Comparison of ENCODE assay signal across 35 mouse cellular contexts in the genomic region with DNA sequence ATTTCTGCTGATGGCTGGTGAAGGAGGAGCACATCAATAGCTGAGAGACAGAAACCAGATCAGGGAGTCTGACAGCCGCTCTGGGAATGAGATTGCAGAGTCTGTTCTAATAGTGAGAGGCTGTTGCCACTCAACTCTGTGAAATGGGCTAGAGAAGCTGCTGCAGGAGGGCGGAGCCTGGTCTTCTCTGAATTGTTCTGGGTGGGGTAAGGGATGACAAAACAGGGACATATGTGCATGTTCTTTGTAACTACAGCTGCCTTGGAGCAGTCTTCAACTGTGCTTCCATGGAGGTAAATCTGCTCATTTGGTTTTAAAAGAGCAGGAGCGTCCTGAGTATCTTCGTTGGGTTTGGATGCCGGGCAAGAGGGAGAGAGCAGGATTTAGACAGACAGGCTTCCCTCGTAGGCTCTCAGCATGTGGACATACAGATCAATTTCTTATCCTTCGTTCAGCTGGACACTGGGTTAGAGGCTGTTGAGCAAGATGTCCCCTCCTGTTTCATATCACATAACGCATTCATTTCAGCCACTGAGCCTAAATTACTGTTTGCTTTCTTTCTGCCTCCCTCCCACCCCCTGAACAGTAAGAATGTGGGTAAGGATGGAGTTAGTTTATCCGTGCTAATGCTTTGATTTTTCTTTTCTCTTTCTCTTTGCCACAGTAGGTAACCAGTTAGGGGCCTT. TPM values are rescaled to one million over a fixed set of nuclear protein-coding genes. Genes with fewer than 3 reads are reported as not detected.
DNase-seq lines count a peak whose midpoint lies in the region; ATAC-seq and TF ChIP-seq lines count a peak whose summit lies in the region.
"Had no signal": no experiment of that assay in that cellular context is flagged by ENCODE, and none has a peak within 500 bp of the region (broad histone marks: within the 10 kb centered on the region; RNA-seq: fewer than 3 reads in every experiment).

No protein-coding gene starts in this region.

- H3K9ac ChIP-seq in lung, postnatal 0 days (replicated peaks; ENCODE audit: low read depth), result no peak overlapping the region
- H3K9ac ChIP-seq: forebrain, embryonic 13.5 days; intestine, embryonic 15.5 days; limb, embryonic 15.5 days; liver, embryonic 13.5 days; neural tube, embryonic 15.5 days had no signal

- no peak overlapping the region for H3K4me3 ChIP-seq in lung, postnatal 0 days (ENCODE audit: low read depth, low read length)
- H3K4me3 ChIP-seq: forebrain, embryonic 13.5 days; heart, adult 2 months; hindbrain, embryonic 10.5 days; intestine, embryonic 15.5 days; limb, embryonic 10.5 days; limb, embryonic 15.5 days; liver, embryonic 13.5 days; neural tube, embryonic 15.5 days had no signal

- DNase-seq in layer of hippocampus, adult 11-12 months (ENCODE audit: low spot score), result peak; percentile 13
- no peak for DNase-seq in layer of hippocampus, adult 9-10 months (ENCODE audit: low spot score)
- peak; percentile 60 for DNase-seq in lung, postnatal 0 days (ENCODE audit: low spot score)
- DNase-seq in lung, postnatal 4 days, result no peak
- DNase-seq in MN1 (ENCODE audit: low spot score), result peak; percentile 62
- peak; percentile 20 for DNase-seq in brain, adult 2 months (ENCODE audit: low read depth, low spot score)
- no peak for DNase-seq in testis, postnatal 14 days (ENCODE audit: low spot score)
- DNase-seq: adrenal gland, postnatal 10 days; cerebellum, adult 11 months; cerebellum, adult 9-10 months; cerebellum, postnatal 36 days; gastrocnemius, postnatal 25 days; heart, adult 2 months; heart, postnatal 14 days; kidney, adult 2 months; kidney, postnatal 36 days; liver, embryonic 13.5 days; retina, postnatal 1 day; right cerebral cortex, postnatal 14 days; thymus, postnatal 14 days had no signal

- WGBS in lung, postnatal 0 days, result 72% methylated on average over 9 of the region's 9 CpGs

- H3K27ac ChIP-seq in lung, postnatal 0 days (ENCODE audit: low read length), result no peak overlapping the region
- H3K27ac ChIP-seq: forebrain, embryonic 13.5 days; heart, adult 2 months; hindbrain, postnatal 0 days; intestine, embryonic 15.5 days; limb, embryonic 10.5 days; limb, embryonic 15.5 days; liver, embryonic 13.5 days; neural tube, embryonic 15.5 days had no signal

- H3K4me2 ChIP-seq in lung, postnatal 0 days (replicated peaks; ENCODE audit: low read depth, low read length), result no peak overlapping the region
- H3K4me2 ChIP-seq: forebrain, embryonic 13.5 days; intestine, embryonic 15.5 days; limb, embryonic 15.5 days; liver, embryonic 13.5 days; midbrain, embryonic 11.5 days; neural tube, embryonic 15.5 days had no signal

- no peaks in the 10 kb centered on the region for H3K9me3 ChIP-seq in lung, postnatal 0 days (ENCODE audit: low read length)
- H3K9me3 ChIP-seq: forebrain, embryonic 13.5 days; hindbrain, embryonic 10.5 days; intestine, embryonic 15.5 days; limb, embryonic 10.5 days; limb, embryonic 15.5 days; liver, embryonic 13.5 days; neural tube, embryonic 15.5 days had no signal

- H3K27me3 ChIP-seq in lung, postnatal 0 days (replicated peaks; ENCODE audit: insufficient read depth, low read length), result no peaks in the 10 kb centered on the region
- H3K27me3 ChIP-seq: forebrain, embryonic 13.5 days; intestine, embryonic 15.5 days; limb, embryonic 15.5 days; liver, embryonic 13.5 days; neural tube, embryonic 15.5 days had no signal

- peak; percentile 56 for ATAC-seq in lung, postnatal 0 days
- ATAC-seq: CD4-positive, CD25-positive, alpha-beta regulatory T cell, adult 4 months; forebrain, embryonic 13.5 days; hindbrain, postnatal 0 days; intestine, embryonic 15.5 days had no signal

- no peak for TF ChIP-seq CTCF in lung, postnatal 0 days (IDR thresholded peaks at IDR 0.05)

- H3K4me1 ChIP-seq in lung, postnatal 0 days (ENCODE audit: insufficient read depth, low read depth, low read length), result no peaks in the 10 kb centered on the region
- H3K4me1 ChIP-seq: intestine, embryonic 15.5 days; limb, embryonic 10.5 days; limb, embryonic 15.5 days; neural tube, embryonic 15.5 days had no signal

- H3K36me3 ChIP-seq in lung, postnatal 0 days (ENCODE audit: insufficient read depth, low read length), result peaks cover 16% of the 10 kb centered on the region

- no peak for TF ChIP-seq EP300 in lung, postnatal 0 days (IDR thresholded peaks at IDR 0.05)

RNA-seq across cellular contexts. Expression of gene Fubp3, which starts 19.5 kb away (rescaled TPM):
- 47.7 and 55.1 TPM in 2 replicates for polyA plus RNA-seq in lung, postnatal 0 days (2015; fragmentation: Nextera tagmentation; extraction: Ambion mirVana)

RNA-seq across cellular contexts. Expression of gene Prdm12, which starts 47.9 kb away (rescaled TPM):
- polyA plus RNA-seq in lung, postnatal 0 days (2015; fragmentation: Nextera tagmentation; extraction: Ambion mirVana), result not detected in 2 replicates
- polyA plus RNA-seq: CD4-positive, CD25-positive, alpha-beta regulatory T cell, adult 4 months; heart, adult 2 months; heart, embryonic 14.5 days; kidney, adult 2 months; kidney, embryonic 16.5 days; limb, embryonic 10.5 days; limb, embryonic 15.5 days; liver, embryonic 13.5 days; small intestine, adult 2 months; stomach, embryonic 14.5 days; testis, adult 2 months; urinary bladder, adult 2 months had no signal

Comparison
In these comparisons a context has a peak if more than half of its experiments do, and no peak if none do; other contexts are left out.
1. DNase-seq: peak in layer of hippocampus, adult 11-12 months (single experiment), lung, postnatal 0 days (single experiment), MN1 (single experiment) and brain, adult 2 months (single experiment); none in layer of hippocampus, adult 9-10 months (single experiment), lung, postnatal 4 days (0 of 2) and testis, postnatal 14 days (single experiment).